Mouse (Mus musculus): Measurements from ENCODE around the gene Mical3.

Gene Mical3

DNA sequence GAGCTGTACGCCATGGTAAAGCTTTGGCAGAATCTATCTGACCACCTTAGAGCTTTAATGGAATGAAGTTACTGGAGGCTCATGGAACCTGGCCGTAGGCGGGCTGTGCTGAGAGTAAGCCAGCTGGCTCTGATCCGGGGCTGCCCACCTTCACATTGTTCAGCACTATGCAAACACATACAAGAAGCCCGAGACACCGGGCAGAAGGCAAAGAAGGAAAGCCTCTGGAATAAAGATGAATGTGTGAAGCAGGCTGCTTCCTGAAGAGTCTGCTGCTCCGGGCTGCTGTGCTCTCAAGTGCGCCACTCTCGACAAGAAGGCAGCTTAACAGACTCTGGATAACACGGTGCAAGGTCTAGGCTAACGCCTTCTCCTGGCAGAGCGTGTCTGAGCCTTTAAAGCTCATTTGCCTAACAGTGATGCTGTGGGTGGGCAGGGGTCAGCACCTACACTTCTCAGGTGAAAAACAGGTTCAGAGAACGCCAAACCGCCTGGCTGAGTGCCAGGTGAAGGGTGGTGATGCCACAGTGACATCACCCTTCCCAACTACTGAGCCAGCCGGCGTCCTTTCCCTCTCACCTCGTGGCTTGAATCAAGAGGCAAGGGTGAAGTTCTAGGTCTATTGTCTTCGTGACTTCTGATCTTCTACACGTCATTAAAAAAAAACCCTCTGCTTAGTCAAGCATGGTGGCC is 100.8 kb downstream of the Mical3 start:
- in situ Hi-C loops (cut with MboI; ENCODE audit: unreplicated experiment in 2 of 2) = no loop called here

DNA sequence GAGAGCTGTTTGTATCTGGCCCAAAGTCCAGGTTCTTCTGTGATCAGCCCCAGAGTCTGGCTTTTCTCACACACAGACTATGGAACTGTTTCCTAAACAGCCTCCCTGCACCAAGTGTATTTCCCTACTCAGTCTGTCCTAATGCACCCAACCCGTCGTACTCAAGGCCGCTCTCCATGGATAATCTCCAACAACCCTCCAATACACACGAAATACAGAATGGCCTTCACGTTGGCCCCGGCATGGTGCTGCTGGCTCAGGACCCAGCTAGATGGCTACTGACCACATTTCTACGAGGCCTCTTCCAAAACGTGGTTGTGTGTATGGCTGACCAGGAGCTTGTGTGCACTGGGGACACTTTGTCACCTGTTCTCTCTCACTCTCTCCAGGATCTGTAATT is 102.3 kb downstream of the Mical3 start:
- in situ Hi-C loops (cut with MboI; ENCODE audit: unreplicated experiment in 2 of 2) = no loop called here

GRCm38 (mm10) chr6:121027314-121027713 is 103.5 kb downstream of the Mical3 start:
- in situ Hi-C loops (cut with MboI; ENCODE audit: unreplicated experiment in 2 of 2) = no loop called here

DNA sequence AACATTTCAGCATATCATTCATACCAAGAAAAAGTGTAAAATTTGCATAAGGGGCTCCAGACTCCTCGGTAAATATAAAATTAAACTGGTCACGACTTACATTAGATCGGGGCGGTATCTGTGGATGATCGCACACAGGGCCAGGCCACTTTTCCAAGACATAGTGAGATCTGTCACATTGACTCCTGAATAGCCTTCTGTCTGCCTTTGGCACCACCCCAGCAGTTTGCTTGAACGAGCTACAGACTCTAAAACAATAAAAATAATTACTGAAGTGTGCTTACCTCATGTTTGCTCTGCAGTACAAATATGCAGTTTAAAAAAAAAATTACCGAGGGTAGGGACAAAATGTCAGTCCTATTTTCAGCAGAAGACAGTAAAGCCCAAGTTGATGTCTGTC is 103.9 kb downstream of the Mical3 start:
- in situ Hi-C loops (cut with MboI; ENCODE audit: unreplicated experiment in 2 of 2) = no loop called here

DNA sequence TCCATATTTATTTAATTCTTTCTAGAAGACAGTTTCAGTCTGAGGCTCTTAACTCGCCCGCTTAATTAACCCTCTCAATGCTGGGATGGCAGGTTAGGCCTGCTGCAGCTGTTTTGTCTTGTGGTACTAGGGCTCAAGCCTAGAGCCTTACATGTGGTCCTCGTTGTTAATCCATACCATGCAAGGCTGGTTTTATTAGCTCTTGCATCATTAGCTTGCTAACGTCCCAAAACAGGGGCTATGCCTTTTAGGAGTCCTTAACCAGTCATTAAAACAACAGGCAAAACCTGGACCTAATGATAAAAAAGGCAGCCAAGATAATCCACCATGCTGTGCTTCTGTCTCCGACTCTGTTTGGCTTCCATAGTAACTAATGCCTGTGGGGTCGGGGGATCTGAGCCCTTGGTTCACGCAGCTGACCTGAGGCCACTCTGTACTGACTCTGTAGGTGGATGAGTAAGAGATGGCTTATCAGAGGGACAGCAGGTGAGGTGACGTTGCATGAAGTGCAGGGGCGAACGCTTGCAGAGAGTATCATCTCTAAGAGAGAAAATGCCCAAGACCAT is 104.7 kb downstream of the Mical3 start:
- in situ Hi-C loops (cut with MboI; ENCODE audit: unreplicated experiment in 2 of 2) = no loop called here

DNA sequence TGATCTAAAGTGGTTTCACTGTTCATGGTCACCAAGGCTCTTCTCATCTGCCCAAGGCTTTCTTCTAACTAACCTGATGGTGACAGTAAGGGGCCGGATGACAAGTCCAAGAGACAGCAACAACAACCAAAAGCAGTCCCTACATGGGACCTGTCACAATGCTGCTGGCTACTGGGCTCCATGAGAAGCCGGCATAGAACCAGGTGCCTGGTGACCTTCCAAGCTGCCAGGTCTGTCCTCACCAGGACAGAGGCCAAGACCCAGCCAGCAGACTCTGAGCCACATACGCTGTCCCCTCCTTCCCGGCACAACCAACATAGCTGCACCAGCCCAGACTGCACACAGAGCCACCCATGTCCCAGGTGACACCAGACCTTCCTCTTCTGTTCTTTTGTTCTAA is 112.7 kb downstream of the Mical3 start:
- in situ Hi-C loops (cut with MboI; ENCODE audit: unreplicated experiment in 2 of 2) = loop anchor here in 1 of 2 experiments (5.0 kb wide), 1 partner anchor 104 kb away; no protein-coding TSS in a partner anchor

DNA sequence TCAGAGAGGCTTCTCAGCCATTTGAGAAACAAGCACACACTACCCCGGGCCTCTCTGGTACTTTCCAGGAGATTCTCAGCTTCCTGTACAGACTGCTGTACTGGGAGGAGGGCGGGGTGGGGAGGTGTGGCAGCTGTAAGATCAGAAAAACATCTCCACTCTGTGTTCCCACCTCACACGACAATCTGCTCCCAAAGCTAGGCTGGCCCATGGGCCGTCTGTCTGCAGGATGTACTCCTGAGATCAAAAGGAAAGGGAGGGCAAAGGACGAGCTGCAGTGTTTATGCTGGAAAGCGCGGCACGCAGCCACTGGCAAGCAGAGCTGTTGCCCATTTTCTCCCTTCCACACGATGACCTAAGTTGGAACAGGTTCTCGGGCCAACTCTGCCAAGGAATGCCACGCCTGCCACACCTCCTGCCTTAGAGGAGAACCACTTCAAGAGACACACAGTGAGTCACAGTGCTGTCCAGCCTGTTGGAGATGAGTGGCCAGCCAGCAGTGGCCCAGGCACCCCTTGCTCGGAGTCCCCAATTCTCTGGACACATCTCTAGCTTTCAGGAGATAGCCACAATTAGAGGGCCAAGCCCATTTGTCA is 113.3 kb downstream of the Mical3 start:
- in situ Hi-C loops (cut with MboI; ENCODE audit: unreplicated experiment in 2 of 2) = loop anchor here in 1 of 2 experiments (5.0 kb wide), 1 partner anchor 105 kb away; no protein-coding TSS in a partner anchor

GRCm38 (mm10) chr6:121016097-121016496 is 114.7 kb downstream of the Mical3 start:
- in situ Hi-C loops (cut with MboI; ENCODE audit: unreplicated experiment in 2 of 2) = loop anchor here in 1 of 2 experiments (5.0 kb wide), 1 partner anchor 106 kb away; no protein-coding TSS in a partner anchor

GRCm38 (mm10) chr6:121014339-121014738 is 116.5 kb downstream of the Mical3 start:
- in situ Hi-C loops (cut with MboI; ENCODE audit: unreplicated experiment in 2 of 2) = no loop called here

GRCm38 (mm10) chr6:121013750-121014149 is 117.0 kb downstream of the Mical3 start:
- in situ Hi-C loops (cut with MboI; ENCODE audit: unreplicated experiment in 2 of 2) = no loop called here

GRCm38 (mm10) chr6:121011709-121012108 is 119.1 kb downstream of the Mical3 start:
- in situ Hi-C loops (cut with MboI; ENCODE audit: unreplicated experiment in 2 of 2) = no loop called here

DNA sequence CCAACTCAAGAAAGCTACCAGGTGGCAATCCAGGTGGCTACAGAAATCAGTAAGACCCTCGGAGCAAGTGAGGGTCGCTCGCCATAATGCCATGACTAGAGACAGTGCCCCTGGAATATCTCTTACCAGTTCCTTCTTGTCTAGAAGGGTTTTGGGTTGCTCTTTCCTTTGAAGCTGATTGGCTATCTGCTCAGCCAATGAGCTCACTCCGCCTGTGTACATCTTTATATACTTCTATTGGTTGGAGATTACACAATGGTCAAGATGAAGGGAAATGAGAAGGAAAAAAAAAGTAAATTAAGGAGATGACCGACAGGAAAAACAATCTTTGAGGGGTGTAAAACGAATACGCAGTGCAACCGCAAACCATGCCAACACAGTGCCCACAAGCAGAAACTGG is 121.1 kb downstream of the Mical3 start:
- in situ Hi-C loops (cut with MboI; ENCODE audit: unreplicated experiment in 2 of 2) = no loop called here

- in situ Hi-C loops (cut with MboI; ENCODE audit: unreplicated experiment in 2 of 2) = no loop called here
Observed at GRCm38 (mm10) chr6:121004959-121005358, 125.8 kb downstream of the Mical3 start.

DNA sequence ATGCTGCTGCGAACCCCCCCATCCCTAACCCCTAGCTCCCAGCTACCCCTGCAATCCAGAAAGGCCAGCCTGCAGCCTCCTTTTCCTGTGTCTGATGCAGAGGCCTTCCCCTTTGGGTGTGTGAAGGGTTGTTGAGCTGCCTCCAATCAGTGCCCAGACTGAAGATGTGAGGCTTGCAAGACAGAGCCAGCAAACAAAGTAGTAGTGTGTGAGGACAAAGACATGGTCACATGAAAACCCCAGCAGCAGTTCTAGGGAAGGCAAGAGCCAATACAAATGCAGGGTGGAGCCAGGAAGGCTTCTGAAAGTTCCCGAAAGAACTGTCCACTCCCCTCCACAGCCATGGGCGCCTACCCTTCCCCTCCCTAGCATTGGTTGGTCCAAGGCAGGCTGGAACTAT is 127.8 kb downstream of the Mical3 start:
- in situ Hi-C loops (cut with MboI; ENCODE audit: unreplicated experiment in 2 of 2) = no loop called here

GRCm38 (mm10) chr6:120999860-121000526 is 130.8 kb downstream of the Mical3 start:
- in situ Hi-C loops (cut with MboI; ENCODE audit: unreplicated experiment in 2 of 2) = loop anchor here in 1 of 2 experiments (25.0 kb wide), 1 partner anchor 362 kb away; no protein-coding TSS in a partner anchor

DNA sequence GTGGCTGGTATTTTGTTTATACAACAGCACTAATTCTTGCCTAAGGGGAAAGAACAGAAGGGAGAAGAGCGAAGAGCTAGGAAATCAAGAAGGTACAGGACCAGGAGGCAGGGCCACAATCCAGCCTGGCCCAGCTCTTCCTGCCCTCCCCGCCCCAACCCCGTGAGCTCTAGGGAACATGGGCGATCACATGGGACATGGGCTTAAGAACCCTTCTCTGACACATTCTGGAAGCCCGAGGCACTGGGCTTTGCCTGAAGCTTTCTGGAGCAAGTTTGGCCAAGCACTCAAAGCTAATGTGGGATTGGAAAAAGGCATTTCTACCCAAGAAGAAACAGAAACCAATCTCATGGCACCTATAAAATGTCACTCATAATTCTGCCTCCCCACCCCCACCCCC is 131.7 kb downstream of the Mical3 start:
- in situ Hi-C loops (cut with MboI; ENCODE audit: unreplicated experiment in 2 of 2) = loop anchor here in 1 of 2 experiments (25.0 kb wide), 1 partner anchor 363 kb away; no protein-coding TSS in a partner anchor

- in situ Hi-C loops (cut with MboI; ENCODE audit: unreplicated experiment in 2 of 2) = loop anchor here in 1 of 2 experiments (25.0 kb wide), 1 partner anchor 366 kb away; no protein-coding TSS in a partner anchor
Observed at GRCm38 (mm10) chr6:120996607-120997006, 134.2 kb downstream of the Mical3 start.

GRCm38 (mm10) chr6:120995541-120995940 is 135.3 kb downstream of the Mical3 start:
- in situ Hi-C loops (cut with MboI; ENCODE audit: unreplicated experiment in 2 of 2) = loop anchor here in 1 of 2 experiments (25.0 kb wide), 1 partner anchor 367 kb away; no protein-coding TSS in a partner anchor

- in situ Hi-C loops (cut with MboI; ENCODE audit: unreplicated experiment in 2 of 2) = loop anchor here in 1 of 2 experiments (25.0 kb wide), 1 partner anchor 370 kb away; no protein-coding TSS in a partner anchor
Observed at GRCm38 (mm10) chr6:120991857-120992256, 138.9 kb downstream of the Mical3 start.

- in situ Hi-C loops (cut with MboI; ENCODE audit: unreplicated experiment in 2 of 2) = loop anchor here in 1 of 2 experiments (25.0 kb wide), 1 partner anchor 375 kb away; no protein-coding TSS in a partner anchor
Observed at GRCm38 (mm10) chr6:120987571-120988084, 143.2 kb downstream of the Mical3 start.

All from v-Abl transformed pro-B cells (cell line).